Comparison of ENCODE assay signal across 18 mouse cellular contexts in genomic region chr3:59066558-59067294, GRCm38 (mm10). TPM values are rescaled to one million over a fixed set of nuclear protein-coding genes. Genes with fewer than 3 reads are reported as not detected.
DNase-seq lines count a peak whose midpoint lies in the region; ATAC-seq lines count a peak whose summit lies in the region.
"Had no signal": no experiment of that assay in that cellular context is flagged by ENCODE, and none has a peak within 500 bp of the region (broad histone marks: within the 10 kb centered on the region; RNA-seq: fewer than 3 reads in every experiment).

No protein-coding gene starts in this region.

- DNase-seq in heart, postnatal 10 days, result peak; percentile 14 to 23
- no peak for DNase-seq in heart, postnatal 25 days (ENCODE audit: low spot score)
- peak; percentile 32 for DNase-seq in 416B (ENCODE audit: low read depth)
- peak; percentile 14 for DNase-seq in adipocyte (ENCODE audit: low spot score)
- no peak for DNase-seq in left cerebral cortex, adult 11 months (ENCODE audit: low spot score)
- no peak for DNase-seq in left cerebral cortex, adult 9 months (ENCODE audit: low spot score in 2 of 2)
- DNase-seq: cerebellum, postnatal 25 days; lung, postnatal 4 days; right cerebral cortex, postnatal 4 days had no signal

- H3K27ac ChIP-seq in limb, embryonic 15.5 days, result peak overlapping the region; percentile 1; the same call in 1 of the 2 replicates
- H3K27ac ChIP-seq: embryonic facial prominence, embryonic 12.5 days; forebrain, embryonic 10.5 days; heart, adult 2 months; hindbrain, embryonic 12.5 days; liver, embryonic 15.5 days; midbrain, embryonic 15.5 days had no signal

- WGBS in limb, embryonic 15.5 days, result 29% methylated on average over 8 of the region's 8 CpGs

- H3K4me2 ChIP-seq in limb, embryonic 15.5 days, result no peak overlapping the region
- H3K4me2 ChIP-seq: embryonic facial prominence, embryonic 12.5 days; hindbrain, embryonic 12.5 days; liver, embryonic 15.5 days; midbrain, embryonic 15.5 days had no signal

- no peak overlapping the region for H3K4me3 ChIP-seq in limb, embryonic 15.5 days
- H3K4me3 ChIP-seq: embryonic facial prominence, embryonic 12.5 days; forebrain, embryonic 10.5 days; heart, adult 2 months; hindbrain, embryonic 12.5 days; liver, embryonic 15.5 days; midbrain, embryonic 15.5 days had no signal

- 0 out of 2 replicates have a peak, but pooled peaks have one; percentile 48 for ATAC-seq in limb, embryonic 15.5 days (ENCODE audit: insufficient number of reproducible peaks, low FRiP score, low TSS enrichment, low read depth)
- ATAC-seq: midbrain, embryonic 15.5 days had no signal

- intact Hi-C loops in heart, postnatal 10 days (cut with DNase I), result no loop called here
- intact Hi-C loops in heart, postnatal 25 days (cut with DNase I), result no loop called here

- H3K27me3 ChIP-seq in limb, embryonic 15.5 days, result no peaks in the 10 kb centered on the region
- H3K27me3 ChIP-seq: embryonic facial prominence, embryonic 12.5 days; hindbrain, embryonic 12.5 days; liver, embryonic 15.5 days; midbrain, embryonic 15.5 days had no signal

- no peak overlapping the region for H3K9ac ChIP-seq in limb, embryonic 15.5 days
- H3K9ac ChIP-seq: embryonic facial prominence, embryonic 12.5 days; hindbrain, embryonic 12.5 days; liver, embryonic 15.5 days; midbrain, embryonic 15.5 days had no signal

- H3K9me3 ChIP-seq in limb, embryonic 15.5 days, result no peaks in the 10 kb centered on the region
- H3K9me3 ChIP-seq: embryonic facial prominence, embryonic 12.5 days; forebrain, embryonic 10.5 days; hindbrain, embryonic 12.5 days; liver, embryonic 15.5 days; midbrain, embryonic 15.5 days had no signal

- no peaks in the 10 kb centered on the region for H3K36me3 ChIP-seq in limb, embryonic 15.5 days
- H3K36me3 ChIP-seq: embryonic facial prominence, embryonic 12.5 days; forebrain, embryonic 10.5 days; hindbrain, embryonic 12.5 days; liver, embryonic 15.5 days; midbrain, embryonic 15.5 days had no signal

- peaks cover 16% of the 10 kb centered on the region for H3K4me1 ChIP-seq in limb, embryonic 15.5 days
- H3K4me1 ChIP-seq: embryonic facial prominence, embryonic 12.5 days; hindbrain, embryonic 12.5 days; midbrain, embryonic 15.5 days had no signal

RNA-seq across cellular contexts. Expression of gene Gpr171, which starts 34.9 kb away (rescaled TPM):
- not detected for total RNA-seq in heart, postnatal 10 days (2021)
- total RNA-seq in heart, postnatal 25 days (2021), result under 1 TPM in 1 of 2 experiments, not detected in 1; 0.11 TPM
- polyA plus RNA-seq in limb, embryonic 15.5 days (2015; fragmentation: Nextera tagmentation; extraction: Ambion mirVana), result 0.94 and 1.6 TPM in 2 replicates
- total RNA-seq: layer of hippocampus, adult 8-10 months; left cerebral cortex, postnatal 10 days had no signal

Comparison
In these comparisons a context has a peak if more than half of its experiments do, and no peak if none do; other contexts are left out.
1. DNase-seq: peak in heart, postnatal 10 days (2 of 2), 416B (single experiment) and adipocyte (single experiment); none in heart, postnatal 25 days (single experiment), left cerebral cortex, adult 11 months (single experiment) and left cerebral cortex, adult 9 months (0 of 2).